Mouse (Mus musculus): ENCODE results near the gene Dnase1.
A peak's percentile ranks its signal among the peaks of the same experiment; 100 is the strongest.
"Not testable (repeated sequence)": the region's sequence is repeated elsewhere in the genome, so short reads cannot be mapped to it uniquely, and the experiment has no call there.

Gene Dnase1

GRCm38 (mm10) chr16:4044093-4044492 lies 7.4 kb downstream of the Dnase1 start:
- no peak for DNase-seq (ENCODE audit: low spot score in 2 of 2)

GRCm38 (mm10) chr16:4045524-4045923 lies 8.8 kb downstream of the Dnase1 start:
- no peak for DNase-seq (ENCODE audit: low spot score in 2 of 2)

- no peak for DNase-seq (ENCODE audit: low spot score in 2 of 2)
Measured at GRCm38 (mm10) chr16:4052601-4053000, 15.9 kb downstream of the Dnase1 start.

- no peak for DNase-seq (ENCODE audit: low spot score in 2 of 2)
Measured at GRCm38 (mm10) chr16:4053811-4054210, 17.1 kb downstream of the Dnase1 start.

- no peak for DNase-seq (ENCODE audit: low spot score in 2 of 2)
Measured at GRCm38 (mm10) chr16:4064945-4065344, 28.2 kb downstream of the Dnase1 start.

GRCm38 (mm10) chr16:4068588-4068987 lies 31.8 kb downstream of the Dnase1 start:
- peak; percentile 43 to 69 for DNase-seq (ENCODE audit: low spot score in 2 of 2)

- no peak for DNase-seq (ENCODE audit: low spot score in 2 of 2)
Measured at GRCm38 (mm10) chr16:4074297-4074696, 37.6 kb downstream of the Dnase1 start.

- DNase-seq (ENCODE audit: low spot score in 2 of 2), result no peak
Measured at GRCm38 (mm10) chr16:4074836-4075235, 38.1 kb downstream of the Dnase1 start.

- peak; percentile 89 to 95 for DNase-seq (ENCODE audit: low spot score in 2 of 2)
Measured at GRCm38 (mm10) chr16:4077384-4078061, 40.8 kb downstream of the Dnase1 start, which contains the start of gene Trap1. TSS of gene Trap1 (minus strand) at chr16:4077827.

- DNase-seq (ENCODE audit: low spot score in 2 of 2), result not testable (repeated sequence)
Measured at GRCm38 (mm10) chr16:4078302-4078701, 41.6 kb downstream of the Dnase1 start.

- DNase-seq (ENCODE audit: low spot score in 2 of 2), result no peak
Measured at GRCm38 (mm10) chr16:4079656-4080055, 42.9 kb downstream of the Dnase1 start.

- DNase-seq (ENCODE audit: low spot score in 2 of 2), result not testable (repeated sequence)
Measured at GRCm38 (mm10) chr16:4080419-4080818, 43.7 kb downstream of the Dnase1 start.

- no peak for DNase-seq (ENCODE audit: low spot score in 2 of 2)
Measured at GRCm38 (mm10) chr16:4085051-4085450, 48.3 kb downstream of the Dnase1 start.

- DNase-seq (ENCODE audit: low spot score in 2 of 2), result no peak
Measured at GRCm38 (mm10) chr16:4085851-4086387, 49.2 kb downstream of the Dnase1 start.

GRCm38 (mm10) chr16:4087214-4087913 lies 50.6 kb downstream of the Dnase1 start:
- no peak for DNase-seq (ENCODE audit: low spot score in 2 of 2)
